Mouse (Mus musculus): ENCODE results near the gene Mcub. TPM values are rescaled to one million over a fixed set of nuclear protein-coding genes. Genes with fewer than 3 reads are reported as not detected.

Mcub gene
- 1 to 10 TPM; 2.9 to 3.3 TPM for total RNA-seq (2021)
- long read RNA-seq, partial matches to known transcripts, result 0 of 1 reads
- long read RNA-seq, other reads (novel, unspliced or antisense), result 1 of 1 reads

- DNase-seq (ENCODE audit: low spot score in 2 of 2), result no peak
Measured at GRCm38 (mm10) chr3:129969432-129970395, at the start of gene Mcub. Mcub (minus strand) TSS chr3:129970206.

- no peak for DNase-seq (ENCODE audit: low spot score in 2 of 2)
Measured at GRCm38 (mm10) chr3:130012943-130013342, 42.9 kb upstream of the Mcub start.

GRCm38 (mm10) chr3:130011236-130011635, 41.2 kb upstream of the Mcub start:
- DNase-seq (ENCODE audit: low spot score in 2 of 2), result no peak

- DNase-seq (ENCODE audit: low spot score in 2 of 2), result no peak
Measured at GRCm38 (mm10) chr3:130006141-130006540, 36.1 kb upstream of the Mcub start.

- no peak for DNase-seq (ENCODE audit: low spot score in 2 of 2)
Measured at GRCm38 (mm10) chr3:130000926-130001325, 30.9 kb upstream of the Mcub start.

- no peak for DNase-seq (ENCODE audit: low spot score in 2 of 2)
Measured at GRCm38 (mm10) chr3:129998526-129998925, 28.5 kb upstream of the Mcub start.

GRCm38 (mm10) chr3:129998001-129998400, 28.0 kb upstream of the Mcub start:
- no peak for DNase-seq (ENCODE audit: low spot score in 2 of 2)

GRCm38 (mm10) chr3:129997324-129997723, 27.3 kb upstream of the Mcub start:
- no peak for DNase-seq (ENCODE audit: low spot score in 2 of 2)

GRCm38 (mm10) chr3:129987297-129987696, 17.3 kb upstream of the Mcub start:
- DNase-seq (ENCODE audit: low spot score in 2 of 2), result no peak

- DNase-seq (ENCODE audit: low spot score in 2 of 2), result no peak
Measured at GRCm38 (mm10) chr3:129985335-129985734, 15.3 kb upstream of the Mcub start.

- DNase-seq (ENCODE audit: low spot score in 2 of 2), result no peak
Measured at GRCm38 (mm10) chr3:129984797-129985196, 14.8 kb upstream of the Mcub start.

- DNase-seq (ENCODE audit: low spot score in 2 of 2), result peak in 1 of 2 experiments; percentile 34
Measured at GRCm38 (mm10) chr3:129982271-129982670, 12.3 kb upstream of the Mcub start.

GRCm38 (mm10) chr3:129981756-129982155, 11.8 kb upstream of the Mcub start:
- no peak for DNase-seq (ENCODE audit: low spot score in 2 of 2)

GRCm38 (mm10) chr3:129979510-129979909, 9.5 kb upstream of the Mcub start:
- no peak for DNase-seq (ENCODE audit: low spot score in 2 of 2)

- DNase-seq (ENCODE audit: low spot score in 2 of 2), result no peak
Measured at GRCm38 (mm10) chr3:129978716-129979115, 8.7 kb upstream of the Mcub start.

GRCm38 (mm10) chr3:129976317-129976716, 6.3 kb upstream of the Mcub start:
- no peak for DNase-seq (ENCODE audit: low spot score in 2 of 2)

GRCm38 (mm10) chr3:129970529-129971515, 816 bp upstream of the Mcub start:
- peak; percentile 46 to 77 for DNase-seq (ENCODE audit: low spot score in 2 of 2)

GRCm38 (mm10) chr3:129969031-129969430, 975 bp downstream of the Mcub start:
- no peak for DNase-seq (ENCODE audit: low spot score in 2 of 2)

- no peak for DNase-seq (ENCODE audit: low spot score in 2 of 2)
Measured at GRCm38 (mm10) chr3:129967874-129968273, 2.1 kb downstream of the Mcub start.

GRCm38 (mm10) chr3:129964681-129965080, 5.3 kb downstream of the Mcub start:
- no peak for DNase-seq (ENCODE audit: low spot score in 2 of 2)

GRCm38 (mm10) chr3:129962533-129962932, 7.5 kb downstream of the Mcub start:
- DNase-seq (ENCODE audit: low spot score in 2 of 2), result no peak
